Mouse (Mus musculus) lung, embryonic 14.5 days (tissue): ENCODE measurements at regions not wholly inside any gene's neighbourhood (a gene's known extent, or its start where the extent isn't known, plus 50 kb on each side); places are given as distances from the start of the nearest gene placed in this dataset.

Source experiments
- ATAC-seq: fragments of 200-750 bp; cut with Nextera tagmentation; 2 replicates; pipeline ENCODE4 v1.8.0; 2017; ENCODE audit warnings: mild to moderate bottlenecking, moderate TSS enrichment, moderate library complexity; ENCODE audit not compliant: insufficient read depth
- DNase-seq: peaks from one replicate; pipeline ENCODE4 v3.0.0-alpha.2; 2015
- H3K27ac ChIP-seq: fragments of 300-500 bp; sonication (generic); 2 replicates; pipeline ENCODE4 v1.5.1; 2014; ENCODE audit warnings: low read depth, mild to moderate bottlenecking, moderate library complexity
- H3K27me3 ChIP-seq: fragments of 300-500 bp; sonication (generic); 2 replicates; pipeline ENCODE4 v1.6.1; 2014; ENCODE audit warnings: low read length, control low read depth; ENCODE audit not compliant: insufficient read depth
- H3K36me3 ChIP-seq: fragments of 300-500 bp; sonication (generic); 2 replicates; pipeline ENCODE4 v1.6.1; 2014; ENCODE audit warnings: control low read depth; ENCODE audit not compliant: insufficient read depth
- H3K4me1 ChIP-seq: fragments of 300-500 bp; sonication (generic); 2 replicates; pipeline ENCODE4 v1.6.1; 2014; ENCODE audit warnings: antibody characterized with exemption, control low read depth; ENCODE audit not compliant: insufficient read depth
- H3K4me2 ChIP-seq: fragments of 300-500 bp; sonication (generic); 2 replicates; pipeline ENCODE4 v1.6.1; 2014; ENCODE audit warnings: mild to moderate bottlenecking
- H3K4me3 ChIP-seq: fragments of 300-500 bp; sonication (generic); 2 replicates; pipeline ENCODE4 v1.5.1; 2014; ENCODE audit warnings: low read depth, low read length
- H3K9ac ChIP-seq: fragments of 300-500 bp; sonication (generic); 2 replicates; pipeline ENCODE4 v1.6.1; 2014
- H3K9me3 ChIP-seq: fragments of 300-500 bp; sonication (generic); 2 replicates; pipeline ENCODE4 v1.6.1; 2016; ENCODE audit warnings: low read depth, low read length, control low read depth
- CTCF ChIP-seq: IDR thresholded peaks from 2 replicates; pipeline ENCODE4 v1.5.1; 2016; ENCODE audit warnings: antibody characterized with exemption, low read depth
- WGBS: fragments of 180-500 bp; shearing (Covaris S2); extraction: QIAGEN DNeasy Blood & Tissue Kit; methylation state at CpG from one replicate; pipeline ENCODE4 v1.1.7; 2014; 5-methylcytosine and 5-hydroxymethylcytosine counted together

DNA sequence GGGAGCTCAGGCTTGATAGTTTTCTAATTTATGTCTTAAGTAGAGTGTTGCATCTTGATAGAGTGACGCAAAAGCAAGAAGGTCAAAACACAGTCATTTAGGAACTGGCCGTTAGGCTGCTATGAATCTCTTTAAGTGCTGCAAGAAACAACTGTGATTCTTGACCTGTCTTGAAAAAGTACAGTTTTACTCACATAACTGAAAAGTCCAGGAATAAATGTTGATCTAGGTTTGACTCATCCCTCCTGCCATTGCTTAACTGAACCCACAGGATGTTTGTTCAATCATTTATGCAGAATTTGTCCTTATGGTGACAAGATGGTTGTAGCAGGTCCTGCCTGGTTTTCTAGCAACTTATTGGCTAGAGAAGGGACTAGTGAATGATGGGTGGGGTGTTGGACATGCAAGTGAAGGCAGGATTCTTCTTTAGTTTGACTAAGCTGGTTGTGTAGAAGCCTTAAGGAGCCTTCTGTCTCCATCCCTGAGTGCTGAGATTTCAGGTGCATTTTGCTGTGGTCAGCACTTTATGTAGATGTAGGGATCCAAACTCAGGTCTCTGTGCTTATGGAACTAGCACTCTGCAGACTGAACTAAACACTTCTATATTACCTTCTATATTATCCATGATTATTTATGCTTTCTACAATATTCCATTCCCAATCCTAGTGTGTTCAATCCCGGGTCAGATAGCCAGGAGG is 782.7 kb upstream of the Lrrc6 start:
- H3K4me2 ChIP-seq = no peak overlapping the region
- H3K27me3 ChIP-seq = no peaks in the 10 kb centered on the region
- H3K36me3 ChIP-seq = no peaks in the 10 kb centered on the region
- ATAC-seq (no peak), DNase-seq (no peak)
- no peaks in the 10 kb centered on the region for H3K4me1 ChIP-seq
- WGBS = 69% methylated on average over 3 of the region's 3 CpGs
- TF ChIP-seq CTCF = no peak
- no peak overlapping the region for H3K9ac ChIP-seq
- no peak overlapping the region for H3K27ac ChIP-seq
- no peaks in the 10 kb centered on the region for H3K9me3 ChIP-seq
- H3K4me3 ChIP-seq = no peak overlapping the region

DNA sequence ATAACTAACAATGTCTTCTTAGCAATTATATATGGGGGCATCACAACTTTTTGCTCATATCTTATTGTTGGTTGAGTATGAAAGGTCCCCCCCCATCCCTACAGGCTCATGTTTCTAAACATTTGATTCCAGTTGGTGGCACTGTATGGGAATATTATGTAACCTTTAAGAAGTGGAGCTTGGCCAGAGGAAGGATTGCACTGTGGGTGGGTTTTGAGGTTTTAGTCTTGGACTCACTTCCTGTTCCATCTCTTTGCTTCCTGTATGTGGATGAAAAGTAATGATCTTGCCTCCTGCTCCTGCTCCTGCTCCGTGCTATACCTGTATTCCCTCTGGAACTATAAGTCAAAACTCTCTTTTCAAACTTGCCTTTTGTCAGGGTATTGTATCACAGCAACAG is 778.2 kb upstream of the Lrrc6 start:
- no peaks in the 10 kb centered on the region for H3K27me3 ChIP-seq
- 67% methylated on average over 1 of the region's 1 CpGs for WGBS
- DNase-seq (no peak), ATAC-seq (no peak)
- no peak overlapping the region for H3K4me3 ChIP-seq
- H3K9me3 ChIP-seq = no peaks in the 10 kb centered on the region
- TF ChIP-seq CTCF = no peak
- no peak overlapping the region for H3K4me2 ChIP-seq
- H3K4me1 ChIP-seq = no peaks in the 10 kb centered on the region
- no peak overlapping the region for H3K27ac ChIP-seq
- H3K36me3 ChIP-seq = no peaks in the 10 kb centered on the region
- H3K9ac ChIP-seq = no peak overlapping the region

GRCm38 (mm10) chr15:67275058-67275457 is 774.3 kb upstream of the Lrrc6 start:
- Histone ChIP-seq H3K36me3 (no peaks in the 10 kb centered on the region), H3K4me2 (no peak overlapping the region), H3K9ac (no peak overlapping the region), H3K4me3 (no peak overlapping the region), H3K4me1 (no peaks in the 10 kb centered on the region), H3K27ac (no peak overlapping the region), H3K27me3 (no peaks in the 10 kb centered on the region), H3K9me3 (no peaks in the 10 kb centered on the region)
- TF ChIP-seq CTCF = no peak
- DNase-seq = no peak
- ATAC-seq = no peak

DNA sequence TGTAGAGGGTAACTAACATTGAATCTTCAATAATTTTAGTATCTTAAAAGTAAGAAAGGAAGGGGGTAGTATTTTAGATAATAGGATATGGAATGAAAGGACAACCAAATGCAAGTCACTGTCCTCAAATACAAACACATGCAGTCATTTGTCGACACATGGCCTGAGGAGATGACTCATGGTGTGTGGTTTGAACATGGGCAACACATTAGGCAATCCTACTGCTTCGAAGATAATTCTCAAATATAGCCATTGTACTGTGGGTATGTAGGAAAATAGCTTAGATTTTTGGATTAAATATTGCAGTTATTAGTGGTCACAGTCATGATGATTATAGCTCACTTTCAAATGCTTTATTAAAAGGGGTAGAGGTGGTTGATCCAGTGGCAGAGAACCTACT is 771.7 kb upstream of the Lrrc6 start:
- ATAC-seq (no peak), DNase-seq (no peak)
- Histone ChIP-seq H3K4me3 (no peak overlapping the region), H3K9ac (no peak overlapping the region), H3K27me3 (no peaks in the 10 kb centered on the region), H3K4me2 (no peak overlapping the region), H3K27ac (no peak overlapping the region), H3K9me3 (no peaks in the 10 kb centered on the region), H3K36me3 (no peaks in the 10 kb centered on the region), H3K4me1 (no peaks in the 10 kb centered on the region)
- TF ChIP-seq CTCF = no peak
- WGBS = 89% methylated on average over 2 of the region's 2 CpGs

DNA sequence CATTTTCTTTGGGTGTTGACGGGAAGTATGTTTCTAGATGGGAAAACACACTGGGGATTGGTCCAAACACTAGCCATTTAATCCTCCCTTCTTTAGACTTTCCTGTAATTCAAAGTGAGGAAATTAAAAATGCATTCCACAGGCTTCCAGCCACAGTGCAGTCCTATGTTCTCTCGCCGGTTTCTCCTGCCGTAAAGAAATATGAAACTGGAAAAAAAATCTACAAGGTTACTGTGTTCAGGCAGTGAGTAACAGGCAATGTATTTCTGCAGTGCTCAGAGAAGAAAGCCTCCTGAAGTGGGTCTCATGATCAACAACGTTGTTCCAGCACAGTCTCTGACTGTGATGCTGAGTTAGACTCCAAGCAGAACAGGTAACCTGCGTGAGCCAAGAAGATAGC is 763.0 kb upstream of the Lrrc6 start:
- H3K4me3 ChIP-seq = no peak overlapping the region
- no peak for DNase-seq
- no peak overlapping the region for H3K4me2 ChIP-seq

GRCm38 (mm10) chr15:67263313-67263712 is 762.6 kb upstream of the Lrrc6 start:
- 59% methylated on average over 2 of the region's 2 CpGs for WGBS
- Histone ChIP-seq H3K36me3 (no peaks in the 10 kb centered on the region), H3K4me2 (no peak overlapping the region), H3K9me3 (no peaks in the 10 kb centered on the region), H3K9ac (no peak overlapping the region), H3K27me3 (no peaks in the 10 kb centered on the region), H3K27ac (no peak overlapping the region), H3K4me1 (no peaks in the 10 kb centered on the region), H3K4me3 (no peak overlapping the region)
- ATAC-seq = no peak
- DNase-seq = no peak
- no peak for TF ChIP-seq CTCF

More for the DNA sequence above, 763.0 kb upstream of the Lrrc6 start:
- H3K9ac ChIP-seq = no peak overlapping the region
- no peaks in the 10 kb centered on the region for H3K9me3 ChIP-seq
- H3K27ac ChIP-seq = no peak overlapping the region
- 52% methylated on average over 6 of the region's 6 CpGs for WGBS
- H3K4me1 ChIP-seq = no peaks in the 10 kb centered on the region
- no peaks in the 10 kb centered on the region for H3K27me3 ChIP-seq
- ATAC-seq = no peak
- no peaks in the 10 kb centered on the region for H3K36me3 ChIP-seq
- TF ChIP-seq CTCF = no peak

GRCm38 (mm10) chr15:67262269-67262668 is 761.6 kb upstream of the Lrrc6 start:
- TF ChIP-seq CTCF = no peak
- DNase-seq (no peak), ATAC-seq (no peak)
- 79% methylated on average over 2 of the region's 2 CpGs for WGBS
- H3K4me2 ChIP-seq = no peak overlapping the region
- no peaks in the 10 kb centered on the region for H3K4me1 ChIP-seq
- H3K27me3 ChIP-seq = no peaks in the 10 kb centered on the region
- no peak overlapping the region for H3K4me3 ChIP-seq
- no peaks in the 10 kb centered on the region for H3K36me3 ChIP-seq
- no peak overlapping the region for H3K9ac ChIP-seq
- no peaks in the 10 kb centered on the region for H3K9me3 ChIP-seq
- no peak overlapping the region for H3K27ac ChIP-seq

- no peak overlapping the region for H3K4me2 ChIP-seq
- H3K4me3 ChIP-seq = no peak overlapping the region
- H3K27me3 ChIP-seq = no peaks in the 10 kb centered on the region
- no peak for TF ChIP-seq CTCF
- DNase-seq = no peak
- no peaks in the 10 kb centered on the region for H3K36me3 ChIP-seq
- H3K9me3 ChIP-seq = no peaks in the 10 kb centered on the region
- 77% methylated on average over 3 of the region's 3 CpGs for WGBS
- no peaks in the 10 kb centered on the region for H3K4me1 ChIP-seq
- H3K27ac ChIP-seq = no peak overlapping the region
- H3K9ac ChIP-seq = no peak overlapping the region
- ATAC-seq = no peak
Measured at GRCm38 (mm10) chr15:67260666-67261065, 760.0 kb upstream of the Lrrc6 start.
